In genomic region chr11:120548214-120548613, GRCm38 (mm10) we compare ENCODE assay signal across 11 mouse cellular contexts. TPM values are rescaled to one million over a fixed set of nuclear protein-coding genes. Genes with fewer than 3 reads are reported as not detected.
DNase-seq lines count a peak whose midpoint lies in the region; ATAC-seq and TF ChIP-seq lines count a peak whose summit lies in the region.
"Had no signal": no experiment of that assay in that cellular context is flagged by ENCODE, and none has a peak within 500 bp of the region (broad histone marks: within the 10 kb centered on the region; RNA-seq: fewer than 3 reads in every experiment).

No protein-coding gene starts in this region.

- peak overlapping the region; percentile 97 for H3K9ac ChIP-seq in lung, embryonic 16.5 days (ENCODE audit: low read length)
- 0 out of 2 replicates have a peak overlapping the region, but pooled peaks have one; percentile 86 for H3K9ac ChIP-seq in forebrain, embryonic 15.5 days (replicated peaks)
- H3K9ac ChIP-seq in limb, embryonic 14.5 days (ENCODE audit: low read depth, low read length, severe bottlenecking), result peak overlapping the region; percentile 98; the same call in 1 of the 2 replicates
- H3K9ac ChIP-seq in stomach, embryonic 14.5 days (replicated peaks; ENCODE audit: low read depth, low read length), result peak overlapping the region; percentile 99

- WGBS in lung, embryonic 16.5 days, result 88% methylated on average over 3 of the region's 3 CpGs
- 89% methylated on average over 3 of the region's 3 CpGs for WGBS in forebrain, embryonic 15.5 days
- 89% methylated on average over 3 of the region's 3 CpGs for WGBS in limb, embryonic 14.5 days
- WGBS in stomach, embryonic 14.5 days, result 81% methylated on average over 3 of the region's 3 CpGs

- peaks cover 13% of the 10 kb centered on the region for H3K36me3 ChIP-seq in lung, embryonic 16.5 days (ENCODE audit: control insufficient read depth, insufficient read depth, low read length)
- peaks cover 17% of the 10 kb centered on the region for H3K36me3 ChIP-seq in forebrain, embryonic 15.5 days
- peaks cover 20% of the 10 kb centered on the region for H3K36me3 ChIP-seq in limb, embryonic 14.5 days (ENCODE audit: control insufficient read depth, insufficient read depth, low read length)
- peaks cover 11% of the 10 kb centered on the region for H3K36me3 ChIP-seq in stomach, embryonic 14.5 days (ENCODE audit: control insufficient read depth, insufficient read depth, low read length)

- peak overlapping the region; percentile 93 for H3K4me3 ChIP-seq in lung, embryonic 16.5 days (ENCODE audit: low read length)
- H3K4me3 ChIP-seq in forebrain, embryonic 15.5 days, result peak overlapping the region; percentile 84; the same call in 1 of the 2 replicates
- peak overlapping the region; percentile 98 for H3K4me3 ChIP-seq in limb, embryonic 14.5 days (replicated peaks; ENCODE audit: low read length)
- H3K4me3 ChIP-seq in stomach, embryonic 14.5 days (ENCODE audit: low read depth, low read length), result peak overlapping the region; percentile 96

- no peak for ATAC-seq in lung, embryonic 16.5 days (ENCODE audit: low read depth)
- no peak for ATAC-seq in forebrain, embryonic 15.5 days (replicated peaks)
- no peak for ATAC-seq in limb, embryonic 14.5 days (ENCODE audit: low FRiP score, low read depth)
- no peak for ATAC-seq in stomach, embryonic 14.5 days (ENCODE audit: insufficient number of reproducible peaks, insufficient read depth, low FRiP score, low read depth)

- H3K4me1 ChIP-seq in lung, embryonic 16.5 days (replicated peaks; ENCODE audit: control insufficient read depth, insufficient read depth, low read length), result peaks cover 24% of the 10 kb centered on the region
- peaks cover 26% of the 10 kb centered on the region for H3K4me1 ChIP-seq in forebrain, embryonic 15.5 days
- H3K4me1 ChIP-seq in limb, embryonic 14.5 days (ENCODE audit: control insufficient read depth, insufficient read depth, low read length), result peaks cover 12% of the 10 kb centered on the region
- H3K4me1 ChIP-seq in stomach, embryonic 14.5 days (ENCODE audit: control insufficient read depth, insufficient read depth, low read length), result peaks cover 22% of the 10 kb centered on the region

- H3K27me3 ChIP-seq in lung, embryonic 16.5 days (ENCODE audit: control insufficient read depth, insufficient read depth, low read depth, low read length), result no peaks in the 10 kb centered on the region
- no peaks in the 10 kb centered on the region for H3K27me3 ChIP-seq in forebrain, embryonic 15.5 days
- no peaks in the 10 kb centered on the region for H3K27me3 ChIP-seq in limb, embryonic 14.5 days (ENCODE audit: control insufficient read depth, insufficient read depth, low read length)
- no peaks in the 10 kb centered on the region for H3K27me3 ChIP-seq in stomach, embryonic 14.5 days (ENCODE audit: control insufficient read depth, insufficient read depth, low read length)

- DNase-seq in lung, postnatal 10 days, result no peak
- no peak for DNase-seq in limb, embryonic 14.5 days (ENCODE audit: low spot score)
- DNase-seq in cerebellum, postnatal 36 days, result no peak
- DNase-seq in urinary bladder, postnatal 14 days (ENCODE audit: low spot score), result no peak
- no peak for DNase-seq in gastrocnemius, adult 18-20 months (ENCODE audit: low spot score)
- DNase-seq: cerebellum, postnatal 25 days; right cerebral cortex, adult 18-20 months had no signal

- H3K9me3 ChIP-seq in lung, embryonic 16.5 days (ENCODE audit: control insufficient read depth, low read length), result no peaks in the 10 kb centered on the region
- no peaks in the 10 kb centered on the region for H3K9me3 ChIP-seq in forebrain, embryonic 15.5 days
- H3K9me3 ChIP-seq in limb, embryonic 14.5 days (ENCODE audit: control insufficient read depth, low read length), result no peaks in the 10 kb centered on the region
- H3K9me3 ChIP-seq in stomach, embryonic 14.5 days (ENCODE audit: control insufficient read depth, low read depth, low read length), result no peaks in the 10 kb centered on the region

- TF ChIP-seq POLR2A in limb, embryonic 14.5 days (IDR thresholded peaks at IDR 0.05; ENCODE audit: borderline replicate concordance, extremely low read depth, insufficient read depth, insufficient read length), result no peak

- H3K27ac ChIP-seq in lung, embryonic 16.5 days (ENCODE audit: low read length), result no peak overlapping the region
- H3K27ac ChIP-seq in forebrain, embryonic 15.5 days (replicated peaks), result no peak overlapping the region
- H3K27ac ChIP-seq in limb, embryonic 14.5 days (replicated peaks; ENCODE audit: low read depth, low read length), result no peak overlapping the region
- no peak overlapping the region for H3K27ac ChIP-seq in stomach, embryonic 14.5 days (ENCODE audit: low read length)

- H3K4me2 ChIP-seq in lung, embryonic 16.5 days (ENCODE audit: low read depth, low read length), result peak overlapping the region; percentile 95
- peak overlapping the region; percentile 83 for H3K4me2 ChIP-seq in forebrain, embryonic 15.5 days (replicated peaks)
- H3K4me2 ChIP-seq in limb, embryonic 14.5 days (replicated peaks; ENCODE audit: low read depth, low read length, severe bottlenecking), result peak overlapping the region; percentile 67
- peak overlapping the region; percentile 95 for H3K4me2 ChIP-seq in stomach, embryonic 14.5 days (replicated peaks; ENCODE audit: low read depth, low read length)

RNA-seq across cellular contexts. Expression of gene Mcrip1, which starts 1.3 kb away (rescaled TPM):
- polyA plus RNA-seq in lung, embryonic 16.5 days (2015; fragmentation: Nextera tagmentation; extraction: Ambion mirVana), result 184 and 200 TPM in 2 replicates
- polyA plus RNA-seq in forebrain, embryonic 15.5 days (2015; fragmentation: Nextera tagmentation; extraction: Ambion mirVana), result 242 and 245 TPM in 2 replicates
- polyA plus RNA-seq in limb, embryonic 14.5 days (2012; rRNA removed), result 203 and 265 TPM in 2 replicates
- 271 and 274 TPM in 2 replicates for polyA plus RNA-seq in limb, embryonic 14.5 days (2014; fragmentation: Nextera tagmentation; extraction: Ambion mirVana)
- 229 and 239 TPM in 2 replicates for polyA plus RNA-seq in stomach, embryonic 14.5 days (2014; fragmentation: Nextera tagmentation; extraction: Ambion mirVana)
- total RNA-seq in gastrocnemius, adult 18-20 months (2021), result 10 to 100 TPM; 18.4 to 22.7 TPM

RNA-seq across cellular contexts. Expression of gene Ppp1r27, which starts 2.7 kb away (rescaled TPM):
- polyA plus RNA-seq in lung, embryonic 16.5 days (2015; fragmentation: Nextera tagmentation; extraction: Ambion mirVana), result 0.95 and 2.6 TPM in 2 replicates
- polyA plus RNA-seq in forebrain, embryonic 15.5 days (2015; fragmentation: Nextera tagmentation; extraction: Ambion mirVana), result 0.23 TPM in 1 of 2 replicates, not detected in the other
- 2.7 and 3.7 TPM in 2 replicates for polyA plus RNA-seq in limb, embryonic 14.5 days (2012; rRNA removed)
- polyA plus RNA-seq in limb, embryonic 14.5 days (2014; fragmentation: Nextera tagmentation; extraction: Ambion mirVana), result 3.3 and 3.5 TPM in 2 replicates
- not detected in 2 replicates for polyA plus RNA-seq in stomach, embryonic 14.5 days (2014; fragmentation: Nextera tagmentation; extraction: Ambion mirVana)
- 100 to 1,000 TPM; 140 to 577 TPM for total RNA-seq in gastrocnemius, adult 18-20 months (2021)
- polyA plus RNA-seq: large intestine, adult 2 months had no signal

RNA-seq across cellular contexts. Expression of gene Gcgr, which starts 17.7 kb away (rescaled TPM):
- polyA plus RNA-seq in lung, embryonic 16.5 days (2015; fragmentation: Nextera tagmentation; extraction: Ambion mirVana), result 1.4 and 1.7 TPM in 2 replicates
- 0.09 TPM in 2 replicates for polyA plus RNA-seq in forebrain, embryonic 15.5 days (2015; fragmentation: Nextera tagmentation; extraction: Ambion mirVana)
- polyA plus RNA-seq in limb, embryonic 14.5 days (2012; rRNA removed), result 11.2 and 15.0 TPM in 2 replicates
- polyA plus RNA-seq in limb, embryonic 14.5 days (2014; fragmentation: Nextera tagmentation; extraction: Ambion mirVana), result 4.9 and 6.3 TPM in 2 replicates
- polyA plus RNA-seq in stomach, embryonic 14.5 days (2014; fragmentation: Nextera tagmentation; extraction: Ambion mirVana), result 1.2 and 1.9 TPM in 2 replicates
- total RNA-seq in gastrocnemius, adult 18-20 months (2021), result under 1 TPM in 1 of 2 experiments, not detected in 1; 0.45 TPM

RNA-seq across cellular contexts. Expression of gene P4hb, which starts 24.8 kb away (rescaled TPM):
- 829 and 841 TPM in 2 replicates for polyA plus RNA-seq in lung, embryonic 16.5 days (2015; fragmentation: Nextera tagmentation; extraction: Ambion mirVana)
- polyA plus RNA-seq in forebrain, embryonic 15.5 days (2015; fragmentation: Nextera tagmentation; extraction: Ambion mirVana), result 234 and 239 TPM in 2 replicates
- polyA plus RNA-seq in limb, embryonic 14.5 days (2012; rRNA removed), result 569 and 645 TPM in 2 replicates
- 968 and 988 TPM in 2 replicates for polyA plus RNA-seq in limb, embryonic 14.5 days (2014; fragmentation: Nextera tagmentation; extraction: Ambion mirVana)
- polyA plus RNA-seq in stomach, embryonic 14.5 days (2014; fragmentation: Nextera tagmentation; extraction: Ambion mirVana), result 768 and 850 TPM in 2 replicates
- 100 to 1,000 TPM; 188 to 221 TPM for total RNA-seq in gastrocnemius, adult 18-20 months (2021)

RNA-seq across cellular contexts. Expression of gene Arhgdia, which starts 33.2 kb away (rescaled TPM):
- polyA plus RNA-seq in lung, embryonic 16.5 days (2015; fragmentation: Nextera tagmentation; extraction: Ambion mirVana), result 654 and 680 TPM in 2 replicates
- polyA plus RNA-seq in forebrain, embryonic 15.5 days (2015; fragmentation: Nextera tagmentation; extraction: Ambion mirVana), result 464 TPM in 2 replicates
- 610 and 750 TPM in 2 replicates for polyA plus RNA-seq in limb, embryonic 14.5 days (2012; rRNA removed)
- polyA plus RNA-seq in limb, embryonic 14.5 days (2014; fragmentation: Nextera tagmentation; extraction: Ambion mirVana), result 566 and 572 TPM in 2 replicates
- polyA plus RNA-seq in stomach, embryonic 14.5 days (2014; fragmentation: Nextera tagmentation; extraction: Ambion mirVana), result 575 and 578 TPM in 2 replicates
- 10 to 100 TPM; 71.0 to 89.8 TPM for total RNA-seq in gastrocnemius, adult 18-20 months (2021)
